Mouse (Mus musculus) kidney, postnatal 0 days (tissue): Measurements from ENCODE around the gene Cfap61. TPM values are rescaled to one million over a fixed set of nuclear protein-coding genes. Genes with fewer than 3 reads are reported as not detected.

Source experiments
- ATAC-seq: fragments of 200-750 bp; cut with Nextera tagmentation; replicated peaks from 2 replicates; pipeline ENCODE4 v1.8.0; 2017; ENCODE audit warnings: low read depth, moderate number of reproducible peaks, moderate TSS enrichment, moderate library complexity; ENCODE audit not compliant: low FRiP score
- DNase-seq: peaks from one replicate; pipeline ENCODE4 v3.0.0-alpha.2; 2016; ENCODE audit warnings: low spot score
- H3K27ac ChIP-seq: fragments of 300-500 bp; sonication (generic); 2 replicates; pipeline ENCODE4 v1.5.1; 2014; ENCODE audit warnings: mild to moderate bottlenecking
- H3K27me3 ChIP-seq: fragments of 300-500 bp; sonication (generic); 2 replicates; pipeline ENCODE4 v1.6.1; 2014; ENCODE audit warnings: low read length, mixed read lengths; ENCODE audit not compliant: insufficient read depth
- H3K36me3 ChIP-seq: fragments of 300-500 bp; sonication (generic); 2 replicates; pipeline ENCODE4 v1.6.1; 2014; ENCODE audit warnings: low read length, mixed read lengths; ENCODE audit not compliant: insufficient read depth
- H3K4me1 ChIP-seq: fragments of 300-500 bp; sonication (generic); replicated peaks from 2 replicates; pipeline ENCODE4 v1.6.1; 2014; ENCODE audit warnings: antibody characterized with exemption, low read length, mixed read lengths; ENCODE audit not compliant: insufficient read depth
- H3K4me2 ChIP-seq: fragments of 300-500 bp; sonication (generic); 2 replicates; pipeline ENCODE4 v1.6.1; 2014; ENCODE audit warnings: mild to moderate bottlenecking, low read length, moderate library complexity, mixed read lengths
- H3K4me3 ChIP-seq: fragments of 300-500 bp; sonication (generic); replicated peaks from 2 replicates; pipeline ENCODE4 v1.5.1; 2014; ENCODE audit warnings: low read depth, low read length
- H3K9ac ChIP-seq: fragments of 300-500 bp; sonication (generic); 2 replicates; pipeline ENCODE4 v1.6.1; 2014; ENCODE audit warnings: low read depth, low read length
- H3K9me3 ChIP-seq: fragments of 300-500 bp; sonication (generic); replicated peaks from 2 replicates; pipeline ENCODE4 v1.6.1; 2016; ENCODE audit warnings: low read length, inconsistent platforms, mixed read lengths
- CTCF ChIP-seq: IDR thresholded peaks from 2 replicates; pipeline ENCODE4 v1.5.1; 2016; ENCODE audit warnings: antibody characterized with exemption, low read depth, mild to moderate bottlenecking, moderate library complexity
- WGBS: fragments of 180-500 bp; shearing (Covaris S2); extraction: QIAGEN DNeasy Blood & Tissue Kit; methylation state at CpG from one replicate; pipeline ENCODE4 v1.1.7; 2014; 5-methylcytosine and 5-hydroxymethylcytosine counted together
- polyA plus RNA-seq: library from polyadenylated mRNA; unstranded; fragments of >200 nt; fragmentation: Nextera tagmentation; extraction: Ambion mirVana; gene quantifications from 2 replicates; pipeline ENCODE4 v1.2.1, GENCODE M21; 2015

The Cfap61 gene
- polyA plus RNA-seq, 1 experiment from 2014 or later = 0.32 TPM

DNA sequence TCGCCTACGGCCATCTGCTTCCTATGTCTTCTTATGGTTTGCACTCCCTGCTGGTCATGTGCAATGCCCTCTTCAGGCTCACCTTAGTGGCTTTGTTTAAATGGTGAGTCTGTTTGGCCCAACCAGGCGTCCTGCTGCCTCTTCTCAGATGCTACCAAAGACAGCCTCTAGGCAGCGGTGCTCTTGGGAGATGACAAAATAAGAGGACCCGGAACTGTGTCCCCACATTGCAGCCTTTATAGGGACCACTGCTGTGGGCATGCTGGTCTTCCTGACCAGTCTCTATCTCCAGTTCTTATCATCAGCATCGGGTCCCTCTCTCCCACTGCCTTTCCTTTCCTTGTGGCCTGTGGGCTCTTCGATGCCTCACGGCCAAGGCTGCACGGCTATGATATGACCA, 46.3 kb downstream of the Cfap61 start:
- H3K9me3 ChIP-seq = no peaks in the 10 kb centered on the region
- DNase-seq = no peak
- TF ChIP-seq CTCF = no peak
- no peak overlapping the region for H3K4me3 ChIP-seq
- no peak overlapping the region for H3K4me2 ChIP-seq
- no peak for ATAC-seq
- no peak overlapping the region for H3K9ac ChIP-seq
- no peaks in the 10 kb centered on the region for H3K4me1 ChIP-seq
- WGBS = 88% methylated on average over 9 of the region's 9 CpGs
- no peaks in the 10 kb centered on the region for H3K27me3 ChIP-seq
- no peak overlapping the region for H3K27ac ChIP-seq
- no peaks in the 10 kb centered on the region for H3K36me3 ChIP-seq

DNA sequence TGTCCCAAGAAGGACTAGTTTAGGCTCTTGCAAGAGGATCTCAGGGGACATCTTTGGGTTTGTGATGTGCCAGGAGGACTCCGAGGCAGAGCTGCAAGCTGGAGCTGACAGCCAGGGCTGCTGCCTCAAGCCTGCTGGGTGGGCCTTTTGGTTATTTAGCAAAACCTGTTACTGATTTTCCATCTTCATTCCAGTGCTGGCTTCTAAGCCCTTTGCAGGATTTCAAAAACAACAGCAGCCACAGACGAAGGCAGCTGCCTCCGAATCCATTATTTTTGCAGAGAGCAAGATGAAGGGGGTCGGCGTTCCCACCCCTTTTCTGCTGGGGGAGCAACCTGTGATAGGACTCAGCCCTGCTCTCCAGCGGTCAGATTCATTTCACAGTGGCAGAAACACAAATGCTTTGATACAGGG, 47.1 kb downstream of the Cfap61 start:
- H3K4me2 ChIP-seq = no peak overlapping the region
- no peak for TF ChIP-seq CTCF
- H3K9me3 ChIP-seq = no peaks in the 10 kb centered on the region
- H3K4me3 ChIP-seq = no peak overlapping the region
- H3K9ac ChIP-seq = no peak overlapping the region
- H3K4me1 ChIP-seq = no peaks in the 10 kb centered on the region
- no peak for DNase-seq
- H3K27ac ChIP-seq = no peak overlapping the region
- ATAC-seq = no peak
- no peaks in the 10 kb centered on the region for H3K36me3 ChIP-seq
- 45% methylated on average over 6 of the region's 6 CpGs for WGBS
- H3K27me3 ChIP-seq = no peaks in the 10 kb centered on the region

DNA sequence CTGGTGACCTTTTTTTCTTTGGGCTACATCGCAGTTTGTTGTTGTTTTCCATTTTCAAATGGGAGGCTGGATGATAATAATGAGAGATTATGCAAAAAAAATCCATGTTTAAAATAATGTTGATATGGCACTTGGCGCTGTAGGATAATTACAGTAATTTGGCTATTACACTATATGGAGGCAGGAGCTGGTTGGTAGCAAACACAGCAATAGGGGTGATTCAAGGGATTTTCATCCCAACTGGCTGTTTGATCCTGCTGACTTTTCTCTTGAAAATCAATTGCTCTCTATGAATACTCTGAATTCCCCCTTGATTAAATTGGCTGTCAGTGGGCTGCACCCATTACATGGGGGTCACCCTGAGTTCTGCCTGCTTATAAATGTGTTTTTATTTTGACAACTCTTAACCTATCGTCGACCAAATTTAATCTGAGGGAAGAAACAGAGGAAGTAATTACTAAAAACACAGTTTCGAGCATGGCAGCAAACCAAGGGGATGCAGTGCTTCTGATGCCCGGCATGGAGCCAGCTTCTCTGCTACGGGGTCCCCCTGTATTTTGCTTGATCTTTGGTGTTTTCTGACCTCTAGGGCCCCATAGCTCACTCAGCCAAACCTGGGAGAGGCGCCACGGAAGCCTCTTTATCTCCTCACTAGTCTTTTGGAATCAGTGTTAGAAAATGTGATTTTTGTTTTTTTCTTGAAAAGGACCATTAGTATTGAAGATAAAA, 47.9 kb downstream of the Cfap61 start:
- no peak overlapping the region for H3K9ac ChIP-seq
- no peaks in the 10 kb centered on the region for H3K36me3 ChIP-seq
- WGBS = 66% methylated on average over 9 of the region's 9 CpGs
- H3K27ac ChIP-seq = no peak overlapping the region
- H3K4me1 ChIP-seq = no peaks in the 10 kb centered on the region
- H3K9me3 ChIP-seq = no peaks in the 10 kb centered on the region
- DNase-seq = no peak
- H3K27me3 ChIP-seq = no peaks in the 10 kb centered on the region
- ATAC-seq = no peak
- H3K4me2 ChIP-seq = no peak overlapping the region
- TF ChIP-seq CTCF = no peak
- H3K4me3 ChIP-seq = no peak overlapping the region

DNA sequence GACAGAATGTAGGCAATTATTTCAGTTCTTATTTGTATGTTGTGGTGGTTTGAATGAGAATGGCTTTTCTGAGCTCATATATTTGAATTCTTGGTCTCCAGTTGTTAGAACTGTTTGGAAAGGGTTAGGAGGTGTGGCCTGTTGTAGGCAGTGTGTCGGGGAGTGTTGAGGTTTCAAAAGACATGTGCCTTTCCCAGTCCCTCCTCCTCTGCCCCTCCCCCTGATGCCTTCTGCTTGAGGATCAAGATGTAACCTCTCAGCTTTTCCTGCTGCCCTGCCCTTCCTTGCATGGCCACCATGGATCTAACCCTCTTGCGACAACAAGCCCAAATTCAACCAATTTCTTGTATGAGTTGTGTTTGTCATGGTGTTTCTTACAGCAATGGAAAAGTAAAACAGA, 53.2 kb downstream of the Cfap61 start:
- no peak for DNase-seq
- WGBS = 71% methylated on average over 2 of the region's 2 CpGs
- Histone ChIP-seq H3K4me2 (no peak overlapping the region), H3K9ac (no peak overlapping the region), H3K27me3 (no peaks in the 10 kb centered on the region), H3K27ac (no peak overlapping the region), H3K4me1 (no peaks in the 10 kb centered on the region), H3K9me3 (no peaks in the 10 kb centered on the region), H3K4me3 (no peak overlapping the region), H3K36me3 (no peaks in the 10 kb centered on the region)
- no peak for ATAC-seq
- no peak for TF ChIP-seq CTCF

DNA sequence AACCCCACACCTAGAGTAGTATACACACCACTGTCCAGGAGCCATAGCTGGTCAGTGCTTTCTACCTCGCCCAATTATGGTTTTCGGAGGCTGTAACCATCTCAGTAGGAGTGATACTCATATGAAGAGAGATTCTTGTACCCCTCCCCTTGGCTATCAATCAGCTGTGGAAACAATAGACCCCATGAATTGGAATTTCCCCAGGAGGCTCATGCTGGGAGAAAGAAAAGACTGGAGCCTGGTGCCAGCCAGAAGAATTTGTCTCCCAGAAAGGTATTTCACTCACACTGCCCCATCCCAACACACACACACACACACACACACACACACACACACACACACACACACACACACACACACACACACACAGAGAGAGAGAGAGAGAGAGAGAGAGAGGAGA, 55.9 kb downstream of the Cfap61 start:
- no peak overlapping the region for H3K4me2 ChIP-seq
- no peak for TF ChIP-seq CTCF
- DNase-seq (no peak), ATAC-seq (no peak)
- no peak overlapping the region for H3K4me3 ChIP-seq
- no peaks in the 10 kb centered on the region for H3K36me3 ChIP-seq
- 75% methylated on average over 2 of the region's 2 CpGs for WGBS
- H3K27me3 ChIP-seq = no peaks in the 10 kb centered on the region
- no peaks in the 10 kb centered on the region for H3K4me1 ChIP-seq
- H3K9me3 ChIP-seq = no peaks in the 10 kb centered on the region
- no peak overlapping the region for H3K9ac ChIP-seq
- H3K27ac ChIP-seq = no peak overlapping the region

DNA sequence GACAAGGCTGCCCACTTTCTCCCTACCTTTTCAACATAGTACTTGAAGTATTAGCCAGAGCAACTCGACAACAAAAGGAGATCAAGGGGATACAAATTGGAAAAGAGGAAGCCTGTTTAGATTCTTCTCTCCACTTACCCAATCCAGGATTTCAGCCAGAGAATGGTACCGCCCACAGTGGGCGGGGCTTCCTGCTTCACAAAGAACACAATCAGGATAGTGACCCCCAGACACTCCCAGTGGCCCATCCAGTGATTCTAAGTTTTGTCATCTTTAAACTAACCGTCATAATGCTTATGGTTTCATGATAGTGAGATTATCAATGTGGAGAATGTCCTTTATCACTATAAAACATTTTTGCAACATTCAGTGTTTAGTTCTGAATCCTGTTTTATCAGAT, 61.9 kb downstream of the Cfap61 start:
- no peak overlapping the region for H3K4me3 ChIP-seq
- no peaks in the 10 kb centered on the region for H3K27me3 ChIP-seq
- H3K9me3 ChIP-seq = no peaks in the 10 kb centered on the region
- no peak for DNase-seq
- no peaks in the 10 kb centered on the region for H3K36me3 ChIP-seq
- 66% methylated on average over 4 of the region's 4 CpGs for WGBS
- H3K9ac ChIP-seq = no peak overlapping the region
- TF ChIP-seq CTCF = no peak
- no peak overlapping the region for H3K27ac ChIP-seq
- no peak for ATAC-seq
- H3K4me1 ChIP-seq = no peaks in the 10 kb centered on the region
- no peak overlapping the region for H3K4me2 ChIP-seq
